In genomic region chr3:68844025-68844424, GRCm38 (mm10) we compare ENCODE assay signal across 28 mouse cellular contexts. TPM values are rescaled to one million over a fixed set of nuclear protein-coding genes. Genes with fewer than 3 reads are reported as not detected.
DNase-seq lines count a peak whose midpoint lies in the region; ATAC-seq and TF ChIP-seq lines count a peak whose summit lies in the region.
"Had no signal": no experiment of that assay in that cellular context is flagged by ENCODE, and none has a peak within 500 bp of the region (broad histone marks: within the 10 kb centered on the region; RNA-seq: fewer than 3 reads in every experiment).

No protein-coding gene starts in this region.

- no peak overlapping the region for H3K4me2 ChIP-seq in liver, postnatal 0 days (ENCODE audit: low read depth, low read length)
- H3K4me2 ChIP-seq: forebrain, embryonic 13.5 days; heart, embryonic 12.5 days; heart, embryonic 15.5 days; hindbrain, embryonic 14.5 days had no signal

- no peaks in the 10 kb centered on the region for H3K79me2 ChIP-seq in MEL (ENCODE audit: control insufficient read depth, insufficient read depth, low read length, poor library complexity)

- TF ChIP-seq RAD21 in MEL (IDR thresholded peaks at IDR 0.05; ENCODE audit: low read depth, low read length), result no peak

- no peaks in the 10 kb centered on the region for H3K9me3 ChIP-seq in MEL (replicated peaks; ENCODE audit: insufficient read depth, low read length)
- H3K9me3 ChIP-seq in liver, postnatal 0 days (ENCODE audit: low read length), result no peaks in the 10 kb centered on the region
- H3K9me3 ChIP-seq: forebrain, embryonic 10.5 days; forebrain, embryonic 13.5 days; heart, embryonic 15.5 days had no signal

- peak; percentile 86 for ATAC-seq in granulocyte monocyte progenitor cell, adult 5-6 weeks (replicated peaks; ENCODE audit: poor library complexity, severe bottlenecking)
- ATAC-seq in megakaryocyte progenitor cell, adult 5-6 weeks (replicated peaks; ENCODE audit: poor library complexity), result peak; percentile 60
- ATAC-seq in liver, postnatal 0 days, result no peak
- ATAC-seq: forebrain, embryonic 13.5 days; forebrain, embryonic 16.5 days; hindbrain, postnatal 0 days; inflammation-experienced regulatory T-cells, adult 6 months; intestine, embryonic 16.5 days had no signal

- no peak for TF ChIP-seq POLR2A in kidney, adult 2 months (IDR thresholded peaks at IDR 0.05; ENCODE audit: low read depth, low read length)
- no peak for TF ChIP-seq POLR2A in MEL (IDR thresholded peaks at IDR 0.05; ENCODE audit: control insufficient read depth in 1 of 2, insufficient read depth in 1 of 2, low read depth in 1 of 2, low read length in 2 of 2, poor library complexity in 1 of 2)

- TF ChIP-seq CTCF in kidney, adult 2 months (conservative IDR thresholded peaks at IDR 0.05; ENCODE audit: insufficient read depth, insufficient read length, low read depth, low read length), result no peak
- no peak for TF ChIP-seq CTCF in MEL (IDR thresholded peaks at IDR 0.05 in 2 of 3, conservative IDR thresholded peaks at IDR 0.05 in 1 of 3; ENCODE audit: control insufficient read depth in 1 of 3, insufficient read depth in 1 of 3, low read depth in 2 of 3, low read length in 3 of 3, poor library complexity in 1 of 3, severe bottlenecking in 1 of 3)
- no peak for TF ChIP-seq CTCF in liver, postnatal 0 days (IDR thresholded peaks at IDR 0.05; ENCODE audit: low read depth)

- WGBS in kidney, adult 2 months, result 80% methylated on average over 4 of the region's 4 CpGs
- 84% methylated on average over 4 of the region's 4 CpGs for WGBS in liver, postnatal 0 days (ENCODE audit: insufficient replicate concordance)

- no peaks in the 10 kb centered on the region for H3K27me3 ChIP-seq in kidney, adult 2 months (replicated peaks; ENCODE audit: control insufficient read depth, insufficient read depth, low read length)
- H3K27me3 ChIP-seq in MEL (ENCODE audit: control insufficient read depth in 1 of 2, insufficient read depth in 2 of 2, low read length in 2 of 2), result no peaks in the 10 kb centered on the region; a peak in 1 of 4 replicates
- H3K27me3 ChIP-seq in liver, postnatal 0 days (ENCODE audit: insufficient read depth, low read length), result no peaks in the 10 kb centered on the region
- H3K27me3 ChIP-seq: forebrain, embryonic 13.5 days; heart, embryonic 12.5 days; heart, embryonic 15.5 days had no signal

- peak; percentile 13 for DNase-seq in kidney, adult 2 months
- DNase-seq in kidney, adult 18-20 months, result no peak
- DNase-seq in MEL (ENCODE audit: low read depth, low spot score), result peak; percentile 41
- no peak for DNase-seq in layer of hippocampus, adult 18-20 months (ENCODE audit: low spot score in 2 of 2)
- DNase-seq in B cell, adult 2 months, result no peak
- DNase-seq in liver, postnatal 0 days, result no peak
- DNase-seq: adrenal gland, adult 2 months; adrenal gland, postnatal 14 days; cerebellum, adult 11 months; cerebellum, adult 2 months; cerebellum, adult 9-11 months; cerebellum, postnatal 25 days; gastrocnemius, postnatal 10 days; heart, adult 18-20 months; heart, postnatal 10 days; heart, postnatal 36 days had no signal

- H3K36me3 ChIP-seq in kidney, adult 2 months (ENCODE audit: control insufficient read depth, insufficient read depth, low read length), result no peaks in the 10 kb centered on the region
- H3K36me3 ChIP-seq in MEL (ENCODE audit: control insufficient read depth in 1 of 2, insufficient read depth in 2 of 2, low read length in 2 of 2), result no peaks in the 10 kb centered on the region
- no peaks in the 10 kb centered on the region for H3K36me3 ChIP-seq in liver, postnatal 0 days (replicated peaks; ENCODE audit: insufficient read depth, low read length)
- H3K36me3 ChIP-seq: forebrain, embryonic 10.5 days; heart, embryonic 12.5 days; heart, embryonic 15.5 days had no signal

- no peak overlapping the region for H3K27ac ChIP-seq in kidney, adult 2 months (ENCODE audit: insufficient read depth, low read depth, low read length)
- no peak overlapping the region for H3K27ac ChIP-seq in MEL (ENCODE audit: control insufficient read depth, low read depth, low read length)
- no peak overlapping the region for H3K27ac ChIP-seq in liver, postnatal 0 days (ENCODE audit: low read depth)
- H3K27ac ChIP-seq: forebrain, embryonic 10.5 days; forebrain, embryonic 13.5 days; heart, embryonic 15.5 days; hindbrain, embryonic 14.5 days; hindbrain, postnatal 0 days had no signal

- no peak for TF ChIP-seq EP300 in MEL (IDR thresholded peaks at IDR 0.05; ENCODE audit: low read depth in 1 of 2, low read length in 2 of 2)
- no peak for TF ChIP-seq EP300 in liver, postnatal 0 days (IDR thresholded peaks at IDR 0.05; ENCODE audit: low read depth)

- no peak overlapping the region for H3K4me3 ChIP-seq in kidney, adult 2 months (ENCODE audit: insufficient read depth, low read depth, low read length)
- no peak overlapping the region for H3K4me3 ChIP-seq in MEL (ENCODE audit: control insufficient read depth in 1 of 2, insufficient read depth in 1 of 2, low read depth in 2 of 2, low read length in 2 of 2)
- no peak overlapping the region for H3K4me3 ChIP-seq in liver, postnatal 0 days (ENCODE audit: low read depth, low read length)
- H3K4me3 ChIP-seq: forebrain, embryonic 10.5 days; forebrain, embryonic 13.5 days; heart, embryonic 12.5 days; heart, embryonic 15.5 days had no signal

- H3K4me1 ChIP-seq in kidney, adult 2 months (ENCODE audit: control insufficient read depth, insufficient read depth, low read length), result no peaks in the 10 kb centered on the region
- no peaks in the 10 kb centered on the region for H3K4me1 ChIP-seq in MEL (ENCODE audit: control insufficient read depth in 1 of 2, insufficient read depth in 2 of 2, low read length in 2 of 2)
- no peaks in the 10 kb centered on the region for H3K4me1 ChIP-seq in liver, postnatal 0 days (ENCODE audit: insufficient read depth)
- H3K4me1 ChIP-seq: forebrain, embryonic 13.5 days; heart, embryonic 12.5 days; heart, embryonic 15.5 days had no signal

- no peak overlapping the region for H3K9ac ChIP-seq in MEL (ENCODE audit: control insufficient read depth, low read depth, low read length, poor library complexity, severe bottlenecking)
- no peak overlapping the region for H3K9ac ChIP-seq in liver, postnatal 0 days (replicated peaks)
- H3K9ac ChIP-seq: forebrain, embryonic 13.5 days; heart, embryonic 12.5 days; heart, embryonic 15.5 days; hindbrain, embryonic 14.5 days had no signal

TF ChIP-seq in MEL, 35 proteins besides CTCF, POLR2A, EP300 and RAD21:
- no peak for TF ChIP-seq MAZ (IDR thresholded peaks at IDR 0.05; ENCODE audit: low read depth, low read length)
- no peak for TF ChIP-seq JUND (IDR thresholded peaks at IDR 0.05; ENCODE audit: low read depth, low read length)

RNA-seq across cellular contexts. Expression of gene 1110032F04Rik, which starts 25.4 kb away (rescaled TPM):
- 1.9 and 3.5 TPM in 2 replicates for polyA plus RNA-seq in kidney, adult 2 months (2012; rRNA removed)
- total RNA-seq in MEL (2012; rRNA removed), result 2.2 and 2.7 TPM in 2 replicates
- polyA plus RNA-seq in MEL (2012; ENCODE audit: insufficient read depth in 1 of 2, insufficient read length in 2 of 2, low read depth in 1 of 2, low replicate concordance in 2 of 2, missing spikeins in 1 of 2), result 1 to 10 TPM in 1 of 2 experiments, not detected in 1; 2.0 TPM
- not detected in 2 replicates for total RNA-seq in granulocyte monocyte progenitor cell, adult 5-6 weeks (2014; fragmentation: Nextera tagmentation)
- not detected in 2 replicates for total RNA-seq in granulocyte monocyte progenitor cell, adult 5-6 weeks (2017)
- 0.49 TPM in 1 of 2 replicates, not detected in the other for total RNA-seq in megakaryocyte progenitor cell, adult 5-6 weeks (2015)
- total RNA-seq in megakaryocyte progenitor cell, adult 5-6 weeks (2017), result 0.24 TPM in 1 of 2 replicates, not detected in the other
- total RNA-seq in layer of hippocampus, adult 18-20 months (2021), result 1 to 10 TPM; 9.1 to 9.8 TPM
- 0.39 and 0.56 TPM in 2 replicates for polyA plus RNA-seq in liver, postnatal 0 days (2015; fragmentation: Nextera tagmentation; extraction: Ambion mirVana)
- total RNA-seq: adrenal gland, adult 2 months; gastrocnemius, adult 18-20 months had no signal

Comparison
In these comparisons a context has a peak if more than half of its experiments do, and no peak if none do; other contexts are left out.
1. DNase-seq: peak in kidney, adult 2 months (single experiment) and MEL (single experiment); none in kidney, adult 18-20 months (single experiment), layer of hippocampus, adult 18-20 months (0 of 2), B cell, adult 2 months (0 of 2) and liver, postnatal 0 days (single experiment).